Mouse (Mus musculus) stomach, postnatal 0 days (tissue): ENCODE measurements at regions not wholly inside any gene's neighbourhood (a gene's known extent, or its start where the extent isn't known, plus 50 kb on each side); places are given as distances from the start of the nearest gene placed in this dataset.
A peak's percentile ranks its signal among the peaks of the same experiment; 100 is the strongest.

Source experiments
- ATAC-seq: fragments of 200-750 bp; cut with Nextera tagmentation; 2 replicates; pipeline ENCODE4 v1.8.0; 2017; ENCODE audit not compliant: low FRiP score, low TSS enrichment
- DNase-seq: peaks from one replicate; pipeline ENCODE4 v3.0.0-alpha.2; 2016; ENCODE audit warnings: low spot score
- H3K27ac ChIP-seq: fragments of 300-500 bp; sonication (generic); replicated peaks from 2 replicates; pipeline ENCODE4 v1.5.1; 2014; ENCODE audit warnings: mild to moderate bottlenecking, control low read depth
- H3K27me3 ChIP-seq: fragments of 300-500 bp; sonication (generic); 2 replicates; pipeline ENCODE4 v1.6.1; 2014; ENCODE audit warnings: low read length; ENCODE audit not compliant: control insufficient read depth, insufficient read depth
- H3K36me3 ChIP-seq: fragments of 300-500 bp; sonication (generic); 2 replicates; pipeline ENCODE4 v1.6.1; 2014; ENCODE audit warnings: low read length, mixed read lengths; ENCODE audit not compliant: control insufficient read depth, insufficient read depth
- H3K4me1 ChIP-seq: fragments of 300-500 bp; sonication (generic); replicated peaks from 2 replicates; pipeline ENCODE4 v1.6.1; 2014; ENCODE audit warnings: antibody characterized with exemption; ENCODE audit not compliant: control insufficient read depth, insufficient read depth
- H3K4me2 ChIP-seq: fragments of 300-500 bp; sonication (generic); replicated peaks from 2 replicates; pipeline ENCODE4 v1.6.1; 2014; ENCODE audit warnings: low read depth, mild to moderate bottlenecking, control low read depth, moderate library complexity
- H3K4me3 ChIP-seq: fragments of 300-500 bp; sonication (generic); 2 replicates; pipeline ENCODE4 v1.5.1; 2014; ENCODE audit warnings: low read depth, low read length, control low read depth
- H3K9ac ChIP-seq: fragments of 300-500 bp; sonication (generic); 2 replicates; pipeline ENCODE4 v1.6.1; 2014; ENCODE audit warnings: mild to moderate bottlenecking, low read length, control low read depth, mixed read lengths
- H3K9me3 ChIP-seq: fragments of 300-500 bp; sonication (generic); 2 replicates; pipeline ENCODE4 v1.6.1; 2016; ENCODE audit warnings: low read length; ENCODE audit not compliant: control insufficient read depth
- CTCF ChIP-seq: IDR thresholded peaks from 2 replicates; pipeline ENCODE4 v1.5.1; 2016; ENCODE audit warnings: antibody characterized with exemption, low read depth, mild to moderate bottlenecking, moderate library complexity
- EP300 ChIP-seq: optimal IDR thresholded peaks from 2 replicates; pipeline ENCODE3; 2016; ENCODE audit warnings: antibody characterized with exemption
- WGBS: fragments of 180-500 bp; shearing (Covaris S2); extraction: QIAGEN DNeasy Blood & Tissue Kit; methylation state at CpG from one replicate; pipeline ENCODE4 v1.1.7; 2014; 5-methylcytosine and 5-hydroxymethylcytosine counted together

DNA sequence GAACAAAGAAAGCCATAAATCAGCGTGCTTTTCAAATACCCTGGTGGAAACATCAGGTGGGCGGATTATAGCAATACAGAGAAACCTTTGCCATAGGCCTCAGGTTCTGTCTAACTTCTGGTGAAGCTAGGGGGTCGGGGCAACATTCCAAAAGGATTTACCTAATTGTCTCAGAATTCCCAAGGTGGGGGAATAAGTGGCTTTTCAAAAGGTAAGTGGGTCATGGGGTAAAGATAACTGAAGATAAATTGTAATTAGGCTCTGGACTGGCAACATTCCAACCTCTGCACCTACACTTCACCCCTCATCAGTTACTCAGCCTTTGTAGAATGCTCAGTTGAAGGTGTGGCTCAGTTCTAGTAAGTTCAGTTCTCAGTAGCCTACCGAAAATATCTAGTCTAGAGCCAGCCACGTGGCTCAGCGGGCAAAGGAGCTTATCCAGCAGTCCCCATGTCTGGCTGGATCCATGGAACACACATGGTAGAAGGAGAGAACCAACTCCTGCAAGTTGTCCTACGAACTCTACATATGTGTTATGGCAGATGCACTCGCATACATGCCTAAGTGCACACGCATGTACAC, 51.8 kb upstream of the Dhx40 start:
- H3K4me3 ChIP-seq = no peak overlapping the region
- H3K27me3 ChIP-seq = no peaks in the 10 kb centered on the region
- H3K9me3 ChIP-seq = no peaks in the 10 kb centered on the region
- no peaks in the 10 kb centered on the region for H3K36me3 ChIP-seq
- TF ChIP-seq EP300 (no peak), CTCF (no peak)
- H3K4me1 ChIP-seq = no peaks in the 10 kb centered on the region
- H3K4me2 ChIP-seq = no peak overlapping the region
- ATAC-seq (peak; percentile 76), DNase-seq (peak; percentile 55)
- 65% methylated on average over 9 of the region's 9 CpGs for WGBS
- H3K9ac ChIP-seq = no peak overlapping the region
- peak overlapping the region; percentile 83 for H3K27ac ChIP-seq

DNA sequence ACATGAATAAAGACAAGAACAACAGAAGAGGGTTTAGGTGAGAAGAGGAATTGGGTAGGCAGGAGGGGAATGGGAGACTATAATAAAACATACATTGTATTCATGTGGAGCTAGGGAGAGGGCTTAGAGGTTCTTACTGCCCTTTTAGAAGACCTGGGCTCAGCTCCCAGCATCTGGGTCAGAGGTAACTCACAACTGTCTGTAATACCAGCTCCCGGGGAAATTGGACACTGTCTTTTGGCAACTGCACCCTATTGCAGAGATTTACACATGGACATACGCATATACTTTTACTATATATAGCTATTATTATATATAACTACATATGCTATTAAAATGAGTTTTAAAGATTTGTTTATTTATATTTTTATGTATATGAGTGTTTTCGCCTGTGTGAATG, 50.7 kb upstream of the Dhx40 start:
- no peaks in the 10 kb centered on the region for H3K9me3 ChIP-seq
- no peak overlapping the region for H3K4me3 ChIP-seq
- H3K4me2 ChIP-seq = no peak overlapping the region
- no peak for ATAC-seq
- TF ChIP-seq CTCF = no peak
- no peak for TF ChIP-seq EP300
- no peak overlapping the region for H3K9ac ChIP-seq
- no peaks in the 10 kb centered on the region for H3K36me3 ChIP-seq
- H3K4me1 ChIP-seq = no peaks in the 10 kb centered on the region
- 91% methylated on average over 3 of the region's 3 CpGs for WGBS
- DNase-seq = no peak
- no peaks in the 10 kb centered on the region for H3K27me3 ChIP-seq
- no peak overlapping the region; the same call in 1 of the 2 replicates for H3K27ac ChIP-seq
